Mouse (Mus musculus): ENCODE measurements around the gene Apoc2. TPM values are rescaled to one million over a fixed set of nuclear protein-coding genes. Genes with fewer than 3 reads are reported as not detected.

Apoc2 gene
- 0.30 TPM in 1 of 2 replicates, not detected in the other for polyA plus RNA-seq (2016; fragmentation: Nextera tagmentation; extraction: Ambion mirVana)

DNA sequence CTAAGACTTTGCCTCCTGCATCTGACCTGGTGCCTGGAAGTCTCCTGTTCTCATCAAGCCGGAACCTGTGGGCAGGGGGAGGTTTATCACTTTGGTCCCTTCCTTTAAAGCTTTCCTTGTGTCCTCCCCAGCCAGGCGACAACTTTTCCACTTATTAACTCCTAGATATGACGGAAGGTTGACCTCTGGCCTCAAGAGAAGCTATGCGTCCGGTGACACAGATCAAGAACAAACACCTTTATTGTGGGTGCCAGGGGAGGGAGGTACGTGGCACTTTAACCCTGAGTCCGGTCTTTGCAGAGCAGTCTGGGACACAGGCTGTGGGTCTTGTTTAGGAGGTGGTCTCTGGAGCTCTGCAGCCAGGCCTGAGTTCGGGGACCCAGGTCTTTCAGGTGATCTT lies at the start of gene Apoc2:
Apoc2 (minus strand) TSS at position 70 of the 400 bp plus-strand sequence.
- WGBS = 75% methylated on average over 8 of the region's 8 CpGs
- Histone ChIP-seq H3K4me3 (no peak within 1 kb of the TSS), H3K27me3 (ENCODE audit: insufficient read depth, poor library complexity, severe bottlenecking) (no peaks in the 10 kb centered on the region), H3K9me3 (no peaks in the 10 kb centered on the region), H3K27ac (no peak within 1 kb of the TSS), H3K4me1 (replicated peaks) (no peaks in the 10 kb centered on the region), H3K36me3 (no peaks in the 10 kb centered on the region)
- no peak for DNase-seq (ENCODE audit: low spot score)

- WGBS = 91% methylated on average over 4 of the region's 4 CpGs
- Histone ChIP-seq H3K4me1 (replicated peaks) (no peaks in the 10 kb centered on the region), H3K9me3 (peaks cover 3% of the 10 kb centered on the region; the same call in 1 of the 2 replicates), H3K4me3 (no peak overlapping the region), H3K27ac (no peak overlapping the region), H3K27me3 (ENCODE audit: insufficient read depth, poor library complexity, severe bottlenecking) (no peaks in the 10 kb centered on the region), H3K36me3 (peaks cover 100% of the 10 kb centered on the region)
- DNase-seq (ENCODE audit: low spot score) = no peak
Observed at GRCm38 (mm10) chr7:19726541-19726940, 48.8 kb upstream of the Apoc2 start.

DNA sequence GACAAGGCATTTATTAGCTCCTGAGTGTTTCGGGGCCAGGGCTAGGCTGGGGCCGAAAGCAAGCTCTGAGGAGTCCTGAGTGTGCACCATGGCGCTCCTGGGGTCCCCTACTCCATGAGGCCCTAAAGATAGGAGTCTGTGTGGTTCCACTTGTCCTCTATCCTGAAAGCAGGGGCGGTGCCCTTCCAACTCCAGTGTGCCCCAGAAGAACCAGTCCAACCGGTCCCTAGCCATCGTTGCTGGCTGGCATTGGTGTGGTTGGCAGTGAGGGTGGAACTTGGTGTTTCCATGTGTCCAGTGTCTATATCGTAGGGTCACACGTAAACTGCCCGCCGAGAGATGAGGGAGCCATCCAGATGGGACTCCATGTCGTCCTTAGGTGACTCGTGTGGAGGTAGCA lies 46.4 kb upstream of the Apoc2 start:
- Histone ChIP-seq H3K27ac (no peak overlapping the region), H3K4me1 (replicated peaks) (no peaks in the 10 kb centered on the region), H3K4me3 (no peak overlapping the region), H3K27me3 (ENCODE audit: insufficient read depth, poor library complexity, severe bottlenecking) (no peaks in the 10 kb centered on the region), H3K9me3 (peaks cover 15% of the 10 kb centered on the region), H3K36me3 (peaks cover 100% of the 10 kb centered on the region)
- no peak for DNase-seq (ENCODE audit: low spot score)
- WGBS = 92% methylated on average over 12 of the region's 12 CpGs

GRCm38 (mm10) chr7:19722754-19723195 lies 45.0 kb upstream of the Apoc2 start:
- H3K4me3 ChIP-seq = no peak overlapping the region
- DNase-seq (ENCODE audit: low spot score) = no peak
- 91% methylated on average over 6 of the region's 6 CpGs for WGBS
- H3K27ac ChIP-seq = no peak overlapping the region
- no peaks in the 10 kb centered on the region for H3K4me1 ChIP-seq (replicated peaks)
- H3K36me3 ChIP-seq = peaks cover 98% of the 10 kb centered on the region
- no peaks in the 10 kb centered on the region for H3K27me3 ChIP-seq (ENCODE audit: insufficient read depth, poor library complexity, severe bottlenecking)
- peaks cover 15% of the 10 kb centered on the region for H3K9me3 ChIP-seq

GRCm38 (mm10) chr7:19719200-19719599 lies 41.5 kb upstream of the Apoc2 start:
- 93% methylated on average over 4 of the region's 4 CpGs for WGBS
- H3K36me3 ChIP-seq = peaks cover 69% of the 10 kb centered on the region
- no peak overlapping the region for H3K4me3 ChIP-seq
- no peak overlapping the region for H3K27ac ChIP-seq
- H3K27me3 ChIP-seq (ENCODE audit: insufficient read depth, poor library complexity, severe bottlenecking) = no peaks in the 10 kb centered on the region
- DNase-seq (ENCODE audit: low spot score) = no peak
- H3K9me3 ChIP-seq = peaks cover 15% of the 10 kb centered on the region
- peaks cover 15% of the 10 kb centered on the region for H3K4me1 ChIP-seq (replicated peaks)

DNA sequence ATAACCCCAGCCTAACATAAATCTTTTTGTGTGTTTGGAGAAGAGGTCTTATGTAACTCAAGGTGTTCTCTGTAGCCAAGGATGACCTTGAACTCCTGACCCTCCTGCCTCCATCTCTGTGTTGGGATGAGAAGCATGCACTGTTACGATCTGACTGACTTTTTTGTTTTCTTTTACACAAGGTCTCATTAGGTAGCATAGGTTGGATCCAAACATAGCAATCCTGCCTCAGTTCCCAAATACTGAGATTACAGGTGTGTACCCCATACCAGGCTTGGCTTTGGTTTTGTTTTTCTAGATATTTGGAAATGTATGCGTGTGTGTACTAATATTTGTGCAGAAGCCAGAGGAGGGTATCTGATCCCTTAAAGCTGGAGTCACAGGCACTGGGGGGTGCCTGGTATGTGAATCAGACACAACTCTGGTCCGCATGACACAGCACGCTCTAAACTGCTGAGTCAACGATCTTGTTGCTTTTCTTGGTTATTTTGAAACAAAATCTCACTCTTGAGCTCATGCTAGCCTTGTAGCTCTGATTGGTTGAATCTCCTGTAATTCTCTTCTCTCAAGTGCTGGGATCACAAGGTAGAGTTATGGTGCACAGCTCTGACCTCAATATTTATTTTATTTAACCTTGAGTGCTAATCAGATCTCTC lies 40.7 kb upstream of the Apoc2 start:
- no peaks in the 10 kb centered on the region for H3K27me3 ChIP-seq (ENCODE audit: insufficient read depth, poor library complexity, severe bottlenecking)
- H3K27ac ChIP-seq = no peak overlapping the region
- WGBS = 90% methylated on average over 5 of the region's 5 CpGs
- H3K9me3 ChIP-seq = peaks cover 15% of the 10 kb centered on the region
- peaks cover 23% of the 10 kb centered on the region for H3K4me1 ChIP-seq (replicated peaks)
- H3K36me3 ChIP-seq = peaks cover 65% of the 10 kb centered on the region
- no peak for DNase-seq (ENCODE audit: low spot score)
- H3K4me3 ChIP-seq = no peak overlapping the region

DNA sequence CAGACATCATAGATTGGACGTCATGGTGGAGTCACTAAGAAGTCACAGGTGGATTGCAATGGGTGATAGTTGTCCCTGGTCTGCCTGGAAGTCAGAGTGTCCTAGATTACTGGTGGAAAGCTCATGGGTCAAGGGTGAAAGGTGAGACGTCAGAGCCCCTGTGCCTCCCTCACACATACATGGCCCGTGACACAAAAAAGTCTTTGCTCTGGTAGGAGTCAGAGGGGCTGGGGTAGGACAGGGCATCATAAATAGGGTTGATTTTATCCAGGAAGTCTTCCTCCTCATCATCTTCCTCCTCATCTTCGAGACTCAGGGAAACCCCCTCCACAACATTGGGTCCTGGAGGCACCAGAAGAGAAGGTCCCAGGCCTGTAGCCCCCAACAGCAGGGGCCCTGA lies 39.6 kb upstream of the Apoc2 start:
- H3K9me3 ChIP-seq = peaks cover 15% of the 10 kb centered on the region
- peaks cover 65% of the 10 kb centered on the region for H3K36me3 ChIP-seq
- no peak for DNase-seq (ENCODE audit: low spot score)
- WGBS = 83% methylated on average over 4 of the region's 4 CpGs
- H3K4me1 ChIP-seq (replicated peaks) = peaks cover 23% of the 10 kb centered on the region
- no peak overlapping the region for H3K27ac ChIP-seq
- no peaks in the 10 kb centered on the region for H3K27me3 ChIP-seq (ENCODE audit: insufficient read depth, poor library complexity, severe bottlenecking)
- H3K4me3 ChIP-seq = no peak overlapping the region

GRCm38 (mm10) chr7:19716822-19717221 lies 39.1 kb upstream of the Apoc2 start:
- 87% methylated on average over 2 of the region's 2 CpGs for WGBS
- Histone ChIP-seq H3K4me3 (peak overlapping the region; percentile 100), H3K9me3 (peaks cover 15% of the 10 kb centered on the region), H3K36me3 (peaks cover 65% of the 10 kb centered on the region), H3K27me3 (ENCODE audit: insufficient read depth, poor library complexity, severe bottlenecking) (no peaks in the 10 kb centered on the region), H3K27ac (peak overlapping the region; percentile 87), H3K4me1 (replicated peaks) (peaks cover 23% of the 10 kb centered on the region)
- no peak for DNase-seq (ENCODE audit: low spot score)

GRCm38 (mm10) chr7:19716055-19716682 lies 38.4 kb upstream of the Apoc2 start:
- H3K36me3 ChIP-seq = peaks cover 65% of the 10 kb centered on the region
- DNase-seq (ENCODE audit: low spot score) = no peak
- peaks cover 9% of the 10 kb centered on the region for H3K9me3 ChIP-seq
- H3K27me3 ChIP-seq (ENCODE audit: insufficient read depth, poor library complexity, severe bottlenecking) = no peaks in the 10 kb centered on the region
- H3K27ac ChIP-seq = peak overlapping the region; percentile 87
- H3K4me3 ChIP-seq = peak overlapping the region; percentile 100
- WGBS = 7% methylated on average over 18 of the region's 18 CpGs
- peaks cover 23% of the 10 kb centered on the region for H3K4me1 ChIP-seq (replicated peaks)

- H3K9me3 ChIP-seq = peaks cover 1% of the 10 kb centered on the region; the same call in 1 of the 2 replicates
- H3K27ac ChIP-seq = peak within 1 kb of the TSS; percentile 90
- peaks cover 65% of the 10 kb centered on the region for H3K36me3 ChIP-seq
- peaks cover 23% of the 10 kb centered on the region for H3K4me1 ChIP-seq (replicated peaks)
- under 1% methylated on average over 59 of the region's 59 CpGs for WGBS
- H3K4me3 ChIP-seq = peak within 1 kb of the TSS; percentile 100
- no peaks in the 10 kb centered on the region for H3K27me3 ChIP-seq (ENCODE audit: insufficient read depth, poor library complexity, severe bottlenecking)
- peak; percentile 99 for DNase-seq (ENCODE audit: low spot score)
Observed at GRCm38 (mm10) chr7:19715239-19716054, 37.7 kb upstream of the Apoc2 start, which contains the start of gene Tomm40. Gene Tomm40, minus strand, starts transcription at chr7:19715438.

DNA sequence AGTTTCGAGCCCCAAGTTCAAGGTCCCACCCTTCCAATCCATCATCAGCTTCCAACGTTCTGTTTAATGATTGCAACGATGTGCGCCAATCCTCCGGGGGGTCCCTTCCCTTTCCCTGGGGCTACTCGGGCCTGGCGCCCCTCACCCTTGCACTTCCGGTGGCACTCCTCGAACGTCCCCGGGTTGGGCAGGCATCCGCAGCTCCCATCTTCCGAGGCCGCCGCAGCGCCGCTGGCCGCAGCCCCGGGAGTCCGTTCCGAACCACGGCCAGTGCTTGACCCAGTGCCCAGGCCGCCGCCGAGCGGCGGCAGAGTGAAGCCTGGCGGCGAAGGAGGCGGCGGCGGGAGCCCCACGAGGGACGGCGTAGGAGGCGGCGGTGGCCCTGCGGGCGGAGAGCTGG lies 37.1 kb upstream of the Apoc2 start:
- Histone ChIP-seq H3K4me1 (replicated peaks) (peaks cover 23% of the 10 kb centered on the region), H3K36me3 (peaks cover 65% of the 10 kb centered on the region), H3K4me3 (peak overlapping the region; percentile 100), H3K27me3 (ENCODE audit: insufficient read depth, poor library complexity, severe bottlenecking) (no peaks in the 10 kb centered on the region), H3K9me3 (no peaks in the 10 kb centered on the region), H3K27ac (peak overlapping the region; percentile 90)
- WGBS = under 1% methylated on average over 39 of the region's 39 CpGs
- no peak for DNase-seq (ENCODE audit: low spot score)

DNA sequence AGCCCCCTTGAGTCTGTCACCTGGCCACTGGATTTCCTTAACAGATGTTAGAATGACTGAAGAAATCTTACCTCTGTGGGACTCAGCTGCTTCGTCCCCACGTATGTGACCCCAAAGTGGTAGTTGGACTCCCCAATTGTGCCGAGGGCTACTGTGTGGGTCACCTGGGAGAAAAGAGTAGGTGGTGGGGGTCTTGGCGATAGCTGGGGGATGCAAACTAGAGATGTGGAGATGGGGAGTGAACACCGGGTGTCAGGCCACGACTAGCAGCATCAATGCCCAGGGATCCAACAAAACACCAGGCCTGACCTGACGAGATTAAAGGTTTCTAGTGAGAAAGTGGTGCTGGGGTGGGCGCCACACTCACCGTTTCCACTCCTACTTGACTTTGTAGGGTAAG lies 35.9 kb upstream of the Apoc2 start:
- H3K27ac ChIP-seq = no peak overlapping the region; the same call in 1 of the 2 replicates
- WGBS = 89% methylated on average over 9 of the region's 9 CpGs
- DNase-seq (ENCODE audit: low spot score) = no peak
- peaks cover 23% of the 10 kb centered on the region for H3K4me1 ChIP-seq (replicated peaks)
- peaks cover 65% of the 10 kb centered on the region for H3K36me3 ChIP-seq
- no peaks in the 10 kb centered on the region for H3K27me3 ChIP-seq (ENCODE audit: insufficient read depth, poor library complexity, severe bottlenecking)
- no peaks in the 10 kb centered on the region for H3K9me3 ChIP-seq
- H3K4me3 ChIP-seq = peak overlapping the region; percentile 100

Data from hindbrain, embryonic 10.5 days (tissue).